Mouse (Mus musculus) small intestine, adult 10 weeks (tissue): Measurements from ENCODE around the gene Ypel3. TPM values are rescaled to one million over a fixed set of nuclear protein-coding genes. Genes with fewer than 3 reads are reported as not detected.

ENCODE experiments used
- polyA plus RNA-seq: library from polyadenylated mRNA; stranded (reverse); fragments of 350-450 nt; fragmentation: Illumina TruSeq; extraction: RNeasy Lipid Tissue Mini Kit (QIAGEN cat#74804); gene quantifications from one replicate; pipeline ENCODE4 v1.2.3, GENCODE M21; 2014; ENCODE audit warnings: low replicate concordance

Ypel3 gene
- polyA plus RNA-seq: 5.8 TPM

GRCm38 (mm10) chr7:126776598-126777057, at the start of gene Ypel3:
Ypel3 (plus strand) TSS chr7:126776955.

GRCm38 (mm10) chr7:126759050-126759671, 17.6 kb upstream of the Ypel3 start, which contains the start of gene Mapk3:
Mapk3 (plus strand) TSS chr7:126759601.

GRCm38 (mm10) chr7:126766201-126766600, 10.6 kb upstream of the Ypel3 start, which contains the start of gene Gdpd3:
Gdpd3 (plus strand) TSS chr7:126766334.

GRCm38 (mm10) chr7:126780971-126781635, 4.3 kb downstream of the Ypel3 start, which contains the start of gene Tbx6:
Tbx6 (plus strand) TSS chr7:126781483.

GRCm38 (mm10) chr7:126791851-126792720, 15.3 kb downstream of the Ypel3 start, which contains the start of gene Ppp4c:
Ppp4c (minus strand) TSS chr7:126792496.

GRCm38 (mm10) chr7:126797411-126798126, 20.8 kb downstream of the Ypel3 start, which contains the start of gene Fam57b:
Fam57b (plus strand) TSS chr7:126797668.

Other genes with a start within 250 kb of the Ypel3 start
- 87.7 TPM for gene Eif3c, start 210.5 kb upstream of the Ypel3 start, polyA plus RNA-seq
- not detected for gene Apobr, start 192.0 kb upstream of the Ypel3 start, polyA plus RNA-seq
- 0.59 TPM for gene Cln3, start 191.1 kb upstream of the Ypel3 start, polyA plus RNA-seq
- gene Il27, start 182.0 kb upstream of the Ypel3 start, polyA plus RNA-seq: not detected
- gene Nupr1, start 146.1 kb upstream of the Ypel3 start, polyA plus RNA-seq: 4.2 TPM
- gene Sgf29, start 127.6 kb upstream of the Ypel3 start, polyA plus RNA-seq: not detected
- gene Sult1a1, start 100.5 kb upstream of the Ypel3 start, polyA plus RNA-seq: 18.3 TPM
- gene Bola2, start 81.6 kb upstream of the Ypel3 start, polyA plus RNA-seq: not detected
- gene Slx1b, start 81.2 kb upstream of the Ypel3 start, polyA plus RNA-seq: 0.22 TPM
- gene Coro1a, start 69.2 kb upstream of the Ypel3 start, polyA plus RNA-seq: 4.5 TPM
- gene Mapk3, start 17.4 kb upstream of the Ypel3 start, polyA plus RNA-seq: 12.0 TPM
- gene Gdpd3, start 10.6 kb upstream of the Ypel3 start, polyA plus RNA-seq: 2.1 TPM
- gene Tbx6, start 4.5 kb downstream of the Ypel3 start, polyA plus RNA-seq: not detected
- 24.4 TPM for gene Ppp4c, start 15.5 kb downstream of the Ypel3 start, polyA plus RNA-seq
- gene Fam57b, start 20.7 kb downstream of the Ypel3 start, polyA plus RNA-seq: not detected
- not detected for gene 4930451I11Rik, start 54.7 kb downstream of the Ypel3 start, polyA plus RNA-seq
- gene Doc2a, start 70.5 kb downstream of the Ypel3 start, polyA plus RNA-seq: not detected
- 10.8 TPM for gene Hirip3, start 85.0 kb downstream of the Ypel3 start, polyA plus RNA-seq
- 2.2 TPM for gene Ino80e, start 85.4 kb downstream of the Ypel3 start, polyA plus RNA-seq
- gene Taok2, start 107.7 kb downstream of the Ypel3 start, polyA plus RNA-seq: 4.1 TPM
- 5.0 TPM for gene Tmem219, start 146.0 kb downstream of the Ypel3 start, polyA plus RNA-seq
- 1.8 TPM for gene Kctd13, start 151.9 kb downstream of the Ypel3 start, polyA plus RNA-seq
- not detected for gene Asphd1, start 172.6 kb downstream of the Ypel3 start, polyA plus RNA-seq
- 0.78 TPM for gene Sez6l2, start 173.6 kb downstream of the Ypel3 start, polyA plus RNA-seq
- 15.7 TPM for gene Cdipt, start 199.0 kb downstream of the Ypel3 start, polyA plus RNA-seq
- 0.45 TPM for gene Cdiptos, start 199.1 kb downstream of the Ypel3 start, polyA plus RNA-seq
- gene Mvp, start 237.7 kb downstream of the Ypel3 start, polyA plus RNA-seq: 0.74 TPM
- not detected for gene Pagr1b, start 239.5 kb downstream of the Ypel3 start, polyA plus RNA-seq
- gene Pagr1a, start 240.4 kb downstream of the Ypel3 start, polyA plus RNA-seq: not detected
- 0.52 TPM for gene Gm42742, start 244.1 kb downstream of the Ypel3 start, polyA plus RNA-seq
- gene Prrt2, start 244.3 kb downstream of the Ypel3 start, polyA plus RNA-seq: not detected